Comparison of ENCODE assay signal across 22 mouse cellular contexts in genomic region chr11:8391564-8391963, GRCm38 (mm10).
DNase-seq lines count a peak whose midpoint lies in the region; ATAC-seq and TF ChIP-seq lines count a peak whose summit lies in the region.
"Had no signal": no experiment of that assay in that cellular context is flagged by ENCODE, and none has a peak within 500 bp of the region (broad histone marks: within the 10 kb centered on the region; RNA-seq: fewer than 3 reads in every experiment).

No protein-coding gene starts in this region.

- no peak overlapping the region for H3K4me2 ChIP-seq in lung, embryonic 14.5 days
- H3K4me2 ChIP-seq: embryonic facial prominence, embryonic 12.5 days; forebrain, embryonic 13.5 days; forebrain, embryonic 15.5 days had no signal

- no peaks in the 10 kb centered on the region for H3K27me3 ChIP-seq in heart, embryonic 10.5 days (ENCODE audit: insufficient read depth, poor library complexity, severe bottlenecking)
- H3K27me3 ChIP-seq in lung, embryonic 14.5 days (ENCODE audit: insufficient read depth, low read length), result no peaks in the 10 kb centered on the region
- H3K27me3 ChIP-seq: embryonic facial prominence, embryonic 12.5 days; forebrain, embryonic 13.5 days; forebrain, embryonic 15.5 days; Patski had no signal

- no peaks in the 10 kb centered on the region for H3K9me3 ChIP-seq in heart, embryonic 10.5 days
- H3K9me3 ChIP-seq in lung, embryonic 14.5 days (ENCODE audit: low read depth, low read length), result no peaks in the 10 kb centered on the region
- H3K9me3 ChIP-seq: embryonic facial prominence, embryonic 10.5 days; embryonic facial prominence, embryonic 12.5 days; forebrain, embryonic 13.5 days; forebrain, embryonic 15.5 days had no signal

- peak; percentile 57 for DNase-seq in heart, adult 11 months
- no peak for DNase-seq in heart, embryonic 10.5 days (ENCODE audit: low spot score)
- DNase-seq in lung, embryonic 14.5 days, result peak; percentile 47
- no peak for DNase-seq in lung, postnatal 36 days
- peak; percentile 44 for DNase-seq in skeletal muscle tissue, adult 2 months (ENCODE audit: low read depth, low spot score)
- no peak for DNase-seq in B cell, adult 2 months
- DNase-seq: adrenal gland, adult 8-10 months; adrenal gland, postnatal 14 days; adrenal gland, postnatal 36 days; cerebellum, adult 11-12 months; cerebellum, adult 2 months; cerebellum, adult 9-10 months; cerebellum, postnatal 10 days; cerebellum, postnatal 25 days had no signal

- no peaks in the 10 kb centered on the region for H3K36me3 ChIP-seq in heart, embryonic 10.5 days
- H3K36me3 ChIP-seq in lung, embryonic 14.5 days (ENCODE audit: insufficient read depth), result no peaks in the 10 kb centered on the region
- H3K36me3 ChIP-seq: embryonic facial prominence, embryonic 10.5 days; embryonic facial prominence, embryonic 12.5 days; forebrain, embryonic 15.5 days; G1E had no signal

- no peak overlapping the region for H3K4me3 ChIP-seq in heart, embryonic 10.5 days
- no peak overlapping the region for H3K4me3 ChIP-seq in lung, embryonic 14.5 days (ENCODE audit: low read depth, low read length)
- H3K4me3 ChIP-seq: embryonic facial prominence, embryonic 10.5 days; embryonic facial prominence, embryonic 12.5 days; forebrain, embryonic 13.5 days; forebrain, embryonic 15.5 days had no signal

- ATAC-seq in lung, embryonic 14.5 days (ENCODE audit: insufficient read depth), result peak; percentile 70; the same call in 1 of the 2 replicates
- ATAC-seq: activated CD4-positive, CD25-positive, alpha-beta regulatory T cell, adult 4 months; CD4-positive, CD25-positive, alpha-beta regulatory T cell, adult 4 months; forebrain, embryonic 13.5 days; forebrain, embryonic 15.5 days; Patski had no signal

- no peak for TF ChIP-seq CTCF in lung, embryonic 14.5 days (IDR thresholded peaks at IDR 0.05; ENCODE audit: low read depth)

- H3K27ac ChIP-seq in heart, embryonic 10.5 days, result no peak overlapping the region
- H3K27ac ChIP-seq in lung, embryonic 14.5 days (ENCODE audit: low read depth), result no peak overlapping the region
- H3K27ac ChIP-seq: embryonic facial prominence, embryonic 10.5 days; embryonic facial prominence, embryonic 12.5 days; forebrain, embryonic 13.5 days; forebrain, embryonic 15.5 days had no signal

- H3K4me1 ChIP-seq in heart, embryonic 10.5 days, result no peaks in the 10 kb centered on the region
- H3K4me1 ChIP-seq in lung, embryonic 14.5 days (ENCODE audit: insufficient read depth), result no peaks in the 10 kb centered on the region
- H3K4me1 ChIP-seq: embryonic facial prominence, embryonic 10.5 days; embryonic facial prominence, embryonic 12.5 days; forebrain, embryonic 13.5 days; forebrain, embryonic 15.5 days had no signal

- no peak overlapping the region for H3K9ac ChIP-seq in lung, embryonic 14.5 days
- H3K9ac ChIP-seq: embryonic facial prominence, embryonic 12.5 days; forebrain, embryonic 13.5 days; forebrain, embryonic 15.5 days had no signal

- 77% methylated on average over 5 of the region's 5 CpGs for WGBS in heart, embryonic 10.5 days
- 39% methylated on average over 5 of the region's 5 CpGs for WGBS in lung, embryonic 14.5 days

Comparison
In these comparisons a context has a peak if more than half of its experiments do, and no peak if none do; other contexts are left out.
1. DNase-seq: peak in heart, adult 11 months (single experiment), lung, embryonic 14.5 days (single experiment) and skeletal muscle tissue, adult 2 months (single experiment); none in heart, embryonic 10.5 days (single experiment), lung, postnatal 36 days (single experiment) and B cell, adult 2 months (0 of 2).